ENCODE assay signal across 9 mouse cellular contexts in genomic region chr2:131128211-131128610, GRCm38 (mm10). TPM values are rescaled to one million over a fixed set of nuclear protein-coding genes. Genes with fewer than 3 reads are reported as not detected.
DNase-seq lines count a peak whose midpoint lies in the region; ATAC-seq lines count a peak whose summit lies in the region.
"Had no signal": no experiment of that assay in that cellular context is flagged by ENCODE, and none has a peak within 500 bp of the region (broad histone marks: within the 10 kb centered on the region; RNA-seq: fewer than 3 reads in every experiment).

No protein-coding gene starts in this region.

- DNase-seq in gastrocnemius, postnatal 10 days, result peak; percentile 11
- DNase-seq in gastrocnemius, postnatal 25 days, result no peak
- no peak for DNase-seq in embryonic facial prominence, embryonic 10.5 days (ENCODE audit: low spot score)
- DNase-seq in hindbrain, embryonic 14.5 days (ENCODE audit: low spot score), result no peak
- DNase-seq in lung, postnatal 25 days (ENCODE audit: low spot score), result peak; percentile 57
- no peak for DNase-seq in layer of hippocampus, postnatal 36 days
- no peak for DNase-seq in thymus, postnatal 10 days (ENCODE audit: low spot score in 2 of 2)

- peaks cover 21% of the 10 kb centered on the region for H3K27me3 ChIP-seq in embryonic facial prominence, embryonic 10.5 days (replicated peaks; ENCODE audit: low read depth, poor library complexity, severe bottlenecking)
- H3K27me3 ChIP-seq in hindbrain, embryonic 14.5 days (ENCODE audit: control insufficient read depth, insufficient read depth, low read length), result no peaks in the 10 kb centered on the region; the same call in 1 of the 2 replicates

- no peaks in the 10 kb centered on the region for H3K9me3 ChIP-seq in embryonic facial prominence, embryonic 10.5 days
- H3K9me3 ChIP-seq in hindbrain, embryonic 14.5 days (ENCODE audit: control insufficient read depth, low read length), result no peaks in the 10 kb centered on the region

- H3K9ac ChIP-seq in hindbrain, embryonic 14.5 days, result no peak overlapping the region

- H3K4me1 ChIP-seq in embryonic facial prominence, embryonic 10.5 days, result peaks cover 43% of the 10 kb centered on the region
- H3K4me1 ChIP-seq in hindbrain, embryonic 14.5 days (replicated peaks; ENCODE audit: control insufficient read depth, insufficient read depth, low read length), result 0 out of 2 replicates have a peak, but pooled peaks cover 8% of the 10 kb centered on the region

- H3K4me2 ChIP-seq in hindbrain, embryonic 14.5 days (replicated peaks), result peak overlapping the region; percentile 63

- peak overlapping the region; percentile 75 for H3K4me3 ChIP-seq in embryonic facial prominence, embryonic 10.5 days
- H3K4me3 ChIP-seq in hindbrain, embryonic 14.5 days (replicated peaks; ENCODE audit: low read length), result no peak overlapping the region

- peaks cover 9% of the 10 kb centered on the region; the same call in 1 of the 2 replicates for H3K36me3 ChIP-seq in embryonic facial prominence, embryonic 10.5 days (replicated peaks)
- no peaks in the 10 kb centered on the region for H3K36me3 ChIP-seq in hindbrain, embryonic 14.5 days (replicated peaks; ENCODE audit: control insufficient read depth, insufficient read depth)

- 84% methylated on average over 5 of the region's 5 CpGs for WGBS in embryonic facial prominence, embryonic 10.5 days
- 91% methylated on average over 5 of the region's 5 CpGs for WGBS in hindbrain, embryonic 14.5 days

- ATAC-seq in hindbrain, embryonic 14.5 days (ENCODE audit: low FRiP score), result no peak
- no peak for ATAC-seq in inflammation-experienced regulatory T-cells, adult 6 months

- peak overlapping the region; percentile 96 for H3K27ac ChIP-seq in embryonic facial prominence, embryonic 10.5 days (replicated peaks)
- no peak overlapping the region for H3K27ac ChIP-seq in hindbrain, embryonic 14.5 days

RNA-seq across cellular contexts. Expression of gene Hspa12b, which starts 1.1 kb away (rescaled TPM):
- 10 to 100 TPM; 18.3 to 25.0 TPM for total RNA-seq in gastrocnemius, postnatal 10 days (2021)
- total RNA-seq in gastrocnemius, postnatal 25 days (2021), result 10 to 100 TPM; 14.5 to 16.6 TPM
- polyA plus RNA-seq in embryonic facial prominence, embryonic 10.5 days (2016; fragmentation: Nextera tagmentation; extraction: Ambion mirVana), result 9.7 and 14.1 TPM in 2 replicates
- 2.2 and 3.3 TPM in 2 replicates for polyA plus RNA-seq in hindbrain, embryonic 14.5 days (2014; fragmentation: Nextera tagmentation; extraction: Ambion mirVana)
- total RNA-seq in layer of hippocampus, postnatal 36 days (2021), result 1 to 10 TPM; 7.5 to 9.1 TPM
- polyA plus RNA-seq in inflammation-experienced regulatory T-cells, adult 6 months (2017; shearing (Covaris generic)), result under 1 TPM in 2 of 3 experiments, not detected in 1; 0.10 to 0.40 TPM

RNA-seq across cellular contexts. Expression of gene Gm11037, which starts 5.1 kb away (rescaled TPM):
- total RNA-seq in gastrocnemius, postnatal 10 days (2021), result not detected
- total RNA-seq in gastrocnemius, postnatal 25 days (2021), result not detected
- polyA plus RNA-seq in embryonic facial prominence, embryonic 10.5 days (2016; fragmentation: Nextera tagmentation; extraction: Ambion mirVana), result not detected in 2 replicates
- not detected in 2 replicates for polyA plus RNA-seq in hindbrain, embryonic 14.5 days (2014; fragmentation: Nextera tagmentation; extraction: Ambion mirVana)
- total RNA-seq in layer of hippocampus, postnatal 36 days (2021), result not detected
- not detected for polyA plus RNA-seq in inflammation-experienced regulatory T-cells, adult 6 months (2017; shearing (Covaris generic))
- total RNA-seq: layer of hippocampus, postnatal 10 days had no signal

RNA-seq across cellular contexts. Expression of gene 1700037H04Rik, which starts 31.7 kb away (rescaled TPM):
- total RNA-seq in gastrocnemius, postnatal 10 days (2021), result 1 to 10 TPM; 7.2 to 9.3 TPM
- 1 to 10 TPM; 3.3 to 6.6 TPM for total RNA-seq in gastrocnemius, postnatal 25 days (2021)
- 115 and 119 TPM in 2 replicates for polyA plus RNA-seq in embryonic facial prominence, embryonic 10.5 days (2016; fragmentation: Nextera tagmentation; extraction: Ambion mirVana)
- polyA plus RNA-seq in hindbrain, embryonic 14.5 days (2014; fragmentation: Nextera tagmentation; extraction: Ambion mirVana), result 87.3 and 88.5 TPM in 2 replicates
- total RNA-seq in layer of hippocampus, postnatal 36 days (2021), result 10 to 100 TPM; 51.3 to 51.8 TPM
- 10 to 100 TPM; 36.5 to 54.8 (median 46.3) TPM for polyA plus RNA-seq in inflammation-experienced regulatory T-cells, adult 6 months (2017; shearing (Covaris generic))

RNA-seq across cellular contexts. Expression of gene Siglec1, which starts 41.6 kb away (rescaled TPM):
- total RNA-seq in gastrocnemius, postnatal 10 days (2021), result 1 to 10 TPM; 1.2 to 1.4 TPM
- total RNA-seq in gastrocnemius, postnatal 25 days (2021), result 1 to 10 TPM in 1 of 2 experiments, under 1 TPM in 1; 0.64 to 1.2 TPM
- 0.06 and 0.16 TPM in 2 replicates for polyA plus RNA-seq in embryonic facial prominence, embryonic 10.5 days (2016; fragmentation: Nextera tagmentation; extraction: Ambion mirVana)
- polyA plus RNA-seq in hindbrain, embryonic 14.5 days (2014; fragmentation: Nextera tagmentation; extraction: Ambion mirVana), result 0.27 and 0.39 TPM in 2 replicates
- total RNA-seq in layer of hippocampus, postnatal 36 days (2021), result under 1 TPM; 0.27 to 0.33 TPM
- not detected for polyA plus RNA-seq in inflammation-experienced regulatory T-cells, adult 6 months (2017; shearing (Covaris generic))

RNA-seq across cellular contexts. Expression of gene Cenpb, which starts 51.7 kb away (rescaled TPM):
- total RNA-seq in gastrocnemius, postnatal 10 days (2021), result 10 to 100 TPM; 58.4 to 59.5 TPM
- total RNA-seq in gastrocnemius, postnatal 25 days (2021), result 10 to 100 TPM; 58.9 to 61.8 TPM
- polyA plus RNA-seq in embryonic facial prominence, embryonic 10.5 days (2016; fragmentation: Nextera tagmentation; extraction: Ambion mirVana), result 7.4 and 7.6 TPM in 2 replicates
- polyA plus RNA-seq in hindbrain, embryonic 14.5 days (2014; fragmentation: Nextera tagmentation; extraction: Ambion mirVana), result 9.3 and 10.3 TPM in 2 replicates
- 10 to 100 TPM; 73.9 to 76.5 TPM for total RNA-seq in layer of hippocampus, postnatal 36 days (2021)
- polyA plus RNA-seq in inflammation-experienced regulatory T-cells, adult 6 months (2017; shearing (Covaris generic)), result 1 to 10 TPM; 2.4 to 3.1 (median 2.7) TPM

Comparison
In these comparisons a context has a peak if more than half of its experiments do, and no peak if none do; other contexts are left out.
1. DNase-seq: peak in gastrocnemius, postnatal 10 days (single experiment) and lung, postnatal 25 days (single experiment); none in gastrocnemius, postnatal 25 days (single experiment), embryonic facial prominence, embryonic 10.5 days (single experiment), hindbrain, embryonic 14.5 days (single experiment), layer of hippocampus, postnatal 36 days (0 of 2) and thymus, postnatal 10 days (0 of 2).
2. RNA of gene 1700037H04Rik, which starts 31.7 kb away (total RNA-seq): 51.3 to 51.8 TPM in layer of hippocampus, postnatal 36 days; 7.2 to 9.3 TPM in gastrocnemius, postnatal 10 days and 3.3 to 6.6 TPM in gastrocnemius, postnatal 25 days; every median in the first group is over 4 times any median in the second.